Mouse (Mus musculus) Muller cell, postnatal 12 days (primary cell): ENCODE results near the gene Zdhhc22.

Experiments used
- DNase-seq: peaks from one replicate; pipeline ENCODE4 v3.0.0-alpha.2; 2015; ENCODE audit errors: inconsistent ontology term

The Zdhhc22 gene

DNA sequence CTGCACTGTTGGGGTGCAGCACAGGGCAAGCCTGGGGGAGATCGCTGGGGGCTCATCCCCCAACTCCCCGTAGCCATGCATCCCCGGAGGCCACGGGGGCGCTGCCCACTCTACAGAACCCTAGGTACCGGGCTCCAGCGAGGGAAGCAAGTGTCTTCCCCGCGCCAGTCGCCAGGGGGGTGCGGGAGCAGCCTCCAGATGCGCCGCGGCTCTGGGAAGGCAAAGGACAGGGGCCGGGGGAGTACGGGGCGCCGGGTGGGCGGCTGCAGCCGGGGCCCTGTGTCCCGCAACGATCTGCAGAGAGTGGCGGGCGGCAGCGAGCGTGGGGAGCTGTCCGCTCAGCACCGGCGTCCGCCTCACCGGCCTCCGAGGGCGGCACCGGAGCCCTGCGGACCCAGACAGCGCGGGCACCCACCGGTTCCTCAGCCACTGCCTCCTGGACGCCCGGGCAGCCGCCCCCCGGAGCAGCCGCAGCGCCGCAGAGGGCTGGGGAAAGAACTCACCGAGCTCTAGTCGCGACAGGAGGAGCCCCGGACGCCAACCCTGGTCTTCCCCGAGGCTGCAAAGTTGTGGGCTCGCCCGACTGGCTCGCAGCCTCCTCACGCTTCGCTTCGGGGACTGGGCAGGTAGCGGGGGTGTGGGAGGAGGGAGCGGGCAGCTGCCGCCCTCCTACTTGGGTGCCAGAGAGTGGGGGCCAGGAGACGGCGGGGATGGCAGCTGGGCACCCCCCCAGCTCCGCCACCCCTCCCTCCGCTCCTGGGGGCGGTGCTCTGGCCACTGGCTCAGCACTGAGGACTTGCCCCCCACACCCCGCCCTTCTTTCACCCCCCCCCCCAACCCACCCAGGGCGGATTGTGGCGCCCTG, at the start of gene Zdhhc22:
Gene Zdhhc22, minus strand, starts transcription at position 541 of the 865 bp plus-strand sequence.
- peak; percentile 66 for DNase-seq

DNA sequence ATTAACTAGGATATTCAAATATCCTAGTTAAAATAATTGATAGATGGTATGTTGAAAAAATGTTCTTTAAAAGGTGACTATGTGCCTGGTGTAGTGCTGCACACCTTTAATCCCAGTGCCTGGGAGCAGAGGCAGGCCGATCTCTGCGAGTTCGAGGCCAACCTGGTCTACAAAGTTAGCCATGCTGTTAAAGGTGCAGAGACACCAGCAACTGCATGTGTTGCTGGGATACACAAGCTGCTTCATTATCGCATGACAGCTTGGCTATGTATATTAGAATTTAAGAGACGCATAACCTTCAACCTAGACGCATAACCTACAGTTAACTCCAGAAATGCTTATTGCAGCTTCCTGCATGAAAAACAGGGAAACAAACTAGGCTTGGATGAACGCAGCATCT, 46.4 kb upstream of the Zdhhc22 start:
- DNase-seq = no peak

DNA sequence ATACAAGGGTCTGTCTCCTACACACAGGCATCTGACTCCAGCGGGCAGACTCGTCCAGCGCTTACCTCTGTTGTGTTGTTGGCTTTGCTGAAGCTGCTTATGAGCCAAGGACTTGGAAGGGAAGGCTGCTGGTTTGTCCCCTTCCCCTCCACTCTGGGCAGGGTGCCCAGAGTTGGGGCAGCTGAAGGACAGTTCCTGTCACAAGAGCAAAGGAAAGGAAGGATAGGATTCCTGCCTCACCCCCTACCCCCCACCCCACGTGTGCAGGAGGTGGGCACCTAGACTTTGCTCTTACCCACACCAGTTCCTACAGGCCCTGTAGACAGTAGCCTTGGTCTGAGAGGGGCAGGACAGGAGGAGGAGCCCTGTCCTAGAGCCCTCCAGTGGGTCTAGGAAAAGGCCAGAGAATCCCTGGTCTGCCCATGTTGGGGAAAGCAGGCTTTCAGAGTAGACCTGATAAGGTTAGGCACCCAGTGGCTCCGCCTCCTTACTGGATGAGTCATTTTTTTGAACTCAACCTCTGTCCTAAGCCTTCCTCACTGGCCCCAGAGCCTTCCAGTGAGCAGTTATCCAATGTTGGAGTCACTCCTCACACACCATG, 41.0 kb upstream of the Zdhhc22 start:
- no peak for DNase-seq

DNA sequence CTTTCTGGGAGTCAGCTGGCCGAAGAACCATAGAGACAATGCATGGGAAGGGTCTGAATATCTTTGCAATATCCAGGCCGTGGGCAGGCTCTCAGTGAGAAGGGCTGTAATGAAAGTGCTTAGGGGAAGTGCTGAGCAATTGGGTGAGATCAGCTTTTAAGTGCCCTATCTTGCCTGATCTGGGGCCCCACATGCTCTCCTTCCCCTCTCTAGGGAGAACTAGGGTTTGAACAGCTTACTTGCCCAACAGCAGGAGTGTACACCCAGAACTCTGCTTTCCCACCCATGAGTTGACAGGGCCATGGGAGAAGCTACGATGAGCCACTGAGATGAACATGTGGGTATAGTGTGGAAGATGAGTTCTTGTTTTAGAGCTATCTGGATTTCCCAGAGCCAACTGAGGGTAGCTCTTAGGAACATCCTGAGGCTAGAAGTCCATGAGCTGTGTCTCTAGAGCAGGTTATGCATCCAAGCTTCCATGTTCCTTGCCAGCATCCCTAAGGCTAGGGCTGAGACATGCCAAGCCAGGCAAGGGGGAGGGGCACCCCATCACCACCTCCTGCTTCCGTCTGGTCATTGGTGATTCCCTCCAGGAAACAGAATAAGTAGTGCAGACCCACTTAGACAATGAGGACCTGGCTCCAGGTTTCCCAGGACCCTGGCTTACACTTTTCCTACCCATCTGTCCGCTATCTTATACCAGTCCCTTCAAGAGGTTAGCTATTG, 39.2 kb upstream of the Zdhhc22 start:
- no peak for DNase-seq

DNA sequence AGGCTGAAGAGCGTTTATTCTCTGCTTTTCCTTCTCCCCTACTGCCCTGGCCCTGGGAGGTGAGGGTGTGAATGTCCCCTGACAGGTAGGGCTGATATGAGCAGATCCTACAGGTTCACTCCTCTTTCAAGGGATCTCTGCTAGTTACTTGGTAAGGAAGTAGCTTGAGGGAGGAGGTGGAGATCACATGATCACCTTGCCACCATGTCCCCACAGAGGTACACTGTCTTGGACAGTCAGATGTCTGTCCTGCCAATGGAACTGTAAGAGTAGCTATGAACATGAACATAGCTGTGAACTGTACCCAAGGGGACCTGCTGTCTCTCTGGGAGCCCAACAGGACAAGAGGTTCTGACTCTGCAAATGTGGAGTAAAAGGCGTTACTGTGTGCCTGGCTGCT, 37.8 kb upstream of the Zdhhc22 start:
- no peak for DNase-seq

DNA sequence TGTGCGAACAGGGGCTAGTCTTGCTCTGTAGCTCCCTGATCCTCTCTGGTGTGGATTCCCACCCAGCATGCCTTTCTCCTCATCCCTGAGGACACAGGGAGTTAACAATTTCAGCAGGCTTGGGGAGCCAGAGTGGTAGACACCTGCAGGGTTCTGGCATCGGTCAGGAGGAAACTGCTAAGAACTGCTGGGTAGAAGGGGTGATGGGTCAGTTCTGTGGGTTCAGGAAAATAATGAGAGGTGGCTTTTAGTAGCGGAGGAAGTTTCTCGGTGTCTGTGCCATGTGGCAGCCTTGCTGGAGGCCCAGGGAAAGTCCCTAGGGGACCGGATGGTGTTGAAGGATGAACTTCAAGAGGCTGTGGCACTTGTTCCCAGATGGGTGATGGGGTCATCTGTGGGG, 37.2 kb upstream of the Zdhhc22 start:
- DNase-seq = no peak

DNA sequence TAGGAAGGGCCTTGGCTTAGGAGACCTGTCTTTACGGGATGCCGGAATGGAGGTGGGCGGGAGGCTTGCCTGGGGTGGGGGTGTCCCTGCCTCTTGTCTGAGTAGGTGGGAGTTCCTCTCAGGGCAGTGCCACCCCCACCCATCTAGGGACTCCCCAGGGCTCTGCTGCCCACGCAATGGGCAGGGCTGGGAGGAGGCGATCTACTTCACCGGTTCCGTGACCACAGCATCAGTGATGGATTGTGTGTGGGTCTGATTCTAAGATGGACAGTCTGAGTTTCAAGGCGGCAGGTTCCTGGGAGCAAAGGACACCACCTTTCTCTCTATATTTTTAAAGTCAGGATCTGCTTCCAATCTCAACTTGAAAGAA, 36.6 kb upstream of the Zdhhc22 start:
- no peak for DNase-seq

DNA sequence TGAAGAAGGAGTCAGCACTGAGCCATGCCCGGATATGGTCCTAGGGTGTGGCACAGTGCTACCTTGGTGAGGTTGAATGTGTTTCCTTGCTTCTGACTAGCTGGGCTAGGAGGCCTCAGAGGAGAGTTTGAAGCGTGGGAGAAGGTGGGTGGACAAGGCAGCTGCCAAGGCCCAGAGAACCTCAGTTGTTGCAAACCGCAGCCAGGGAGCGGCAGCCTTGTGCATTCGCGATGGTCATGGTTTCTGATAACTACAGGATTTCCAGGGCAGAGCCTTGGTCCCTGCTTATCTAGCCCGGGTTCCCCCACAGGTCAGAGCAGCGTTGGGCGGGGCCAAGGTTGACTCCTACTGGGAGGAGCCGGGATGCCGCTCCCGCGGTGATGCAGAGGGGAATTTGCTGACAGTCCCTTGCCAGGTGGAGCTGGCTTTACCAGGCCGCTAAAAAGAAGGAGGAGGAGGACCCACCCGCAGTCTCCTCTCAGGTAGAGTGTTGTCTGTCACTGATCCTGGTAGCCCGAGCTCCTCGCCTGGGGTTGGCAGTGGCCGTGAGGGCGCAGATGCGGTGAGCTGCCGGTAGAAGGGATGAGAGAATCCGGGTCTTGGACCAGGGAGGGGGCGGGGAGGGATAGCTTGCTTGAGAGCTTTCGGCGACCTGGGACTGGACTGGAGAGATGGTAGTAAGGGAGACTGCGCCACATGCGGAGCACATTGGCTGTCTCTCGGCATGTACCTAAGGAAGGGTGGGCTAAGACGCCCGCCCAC, 36.1 kb upstream of the Zdhhc22 start:
- peak; percentile 23 for DNase-seq

DNA sequence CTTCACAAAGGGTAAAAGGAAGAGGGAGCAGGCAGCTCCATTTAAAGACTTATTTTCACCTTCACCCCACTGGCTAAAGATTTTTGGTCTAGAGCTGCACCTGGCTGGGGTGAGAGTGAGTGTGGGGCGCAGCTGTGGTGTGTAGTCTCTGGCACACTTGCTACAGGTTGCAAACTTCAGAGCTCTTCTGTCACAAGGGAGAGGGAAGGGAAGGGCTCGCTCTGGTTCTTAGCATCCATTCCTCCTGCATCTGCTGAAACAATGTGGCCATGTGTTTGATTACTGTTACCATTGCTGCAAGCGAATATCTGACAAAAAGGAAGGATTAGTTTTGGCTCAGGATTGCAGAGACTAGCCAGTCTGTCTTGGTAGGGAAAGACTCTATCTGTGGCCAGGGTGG, 33.2 kb upstream of the Zdhhc22 start:
- DNase-seq = no peak

DNA sequence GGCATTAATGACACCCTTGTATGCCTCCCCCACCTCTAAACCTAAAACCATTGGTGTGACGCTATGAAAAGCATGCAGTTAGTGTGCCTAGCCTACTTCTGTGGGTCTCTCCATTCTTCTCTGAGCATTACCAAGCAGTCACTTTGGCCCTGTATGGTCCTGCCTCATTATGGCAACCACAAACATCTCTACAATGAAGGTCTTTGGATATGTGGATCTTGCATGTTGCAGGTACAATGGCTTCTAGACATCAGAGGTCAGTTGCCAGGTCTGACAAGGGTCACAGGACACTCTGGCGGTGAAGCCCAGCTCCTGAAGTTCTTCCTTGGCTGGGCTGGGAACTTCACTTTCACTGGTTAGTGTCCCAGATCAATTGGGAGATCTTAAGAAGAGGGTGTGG, 31.8 kb upstream of the Zdhhc22 start:
- DNase-seq = no peak

DNA sequence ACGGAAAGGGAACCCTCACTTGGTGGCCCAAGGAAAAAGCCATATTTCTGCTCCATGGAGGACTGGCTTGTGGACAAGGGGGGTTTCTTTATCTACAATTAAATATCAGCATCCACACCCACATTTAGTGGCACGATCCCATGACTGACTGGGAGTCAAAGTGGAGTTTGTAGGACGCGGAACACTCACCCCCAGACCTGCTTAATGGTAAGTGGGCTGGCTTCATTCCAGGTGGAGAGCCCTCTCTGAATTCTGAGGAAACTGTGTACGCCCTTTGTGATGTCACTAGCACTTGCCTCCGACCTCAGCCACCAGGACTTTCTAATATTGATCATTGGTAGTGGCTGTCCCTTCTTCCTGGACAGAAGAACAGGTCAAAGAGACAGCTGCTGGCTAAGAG, 30.8 kb upstream of the Zdhhc22 start, which contains the start of gene Tmem63c:
Gene Tmem63c, plus strand, starts transcription at position 301 of the 400 bp plus-strand sequence.
- DNase-seq = no peak

DNA sequence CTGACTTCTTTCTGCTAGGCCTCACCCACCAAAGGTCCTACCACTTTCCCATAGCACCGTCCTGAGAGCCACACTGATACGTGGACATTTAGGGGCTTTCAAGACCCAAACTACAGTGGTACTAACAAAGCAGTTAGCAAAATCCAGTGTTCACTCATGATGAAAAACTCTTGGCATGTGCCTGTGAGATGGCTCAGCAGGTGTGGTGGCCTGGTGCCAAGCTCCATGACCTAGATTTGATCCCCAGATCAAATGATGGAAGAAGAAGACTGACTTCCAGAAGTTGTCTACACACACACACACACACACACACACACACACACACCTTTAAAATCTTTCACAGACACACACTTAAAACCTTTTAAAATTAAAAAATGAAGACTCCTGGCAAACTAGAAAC, 28.5 kb upstream of the Zdhhc22 start:
- no peak for DNase-seq

DNA sequence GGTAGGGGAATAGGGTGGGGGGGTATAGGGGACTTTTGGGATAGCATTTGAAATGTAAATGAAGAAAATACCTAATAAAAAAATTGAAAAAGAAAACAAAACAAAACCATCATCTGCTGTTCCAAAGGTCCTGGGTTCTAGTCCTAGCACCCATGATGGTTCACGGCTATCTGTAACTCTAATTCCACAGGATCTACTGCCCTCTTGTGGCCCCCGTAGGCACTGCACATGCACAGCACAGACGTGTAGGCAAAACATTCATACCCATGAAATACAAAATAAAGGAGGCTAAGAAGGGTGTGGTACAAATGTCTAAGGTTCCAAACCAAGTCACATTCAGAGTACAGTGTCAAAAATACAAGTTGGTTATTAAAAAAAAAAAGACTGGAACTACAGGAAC, 26.8 kb upstream of the Zdhhc22 start:
- no peak for DNase-seq

DNA sequence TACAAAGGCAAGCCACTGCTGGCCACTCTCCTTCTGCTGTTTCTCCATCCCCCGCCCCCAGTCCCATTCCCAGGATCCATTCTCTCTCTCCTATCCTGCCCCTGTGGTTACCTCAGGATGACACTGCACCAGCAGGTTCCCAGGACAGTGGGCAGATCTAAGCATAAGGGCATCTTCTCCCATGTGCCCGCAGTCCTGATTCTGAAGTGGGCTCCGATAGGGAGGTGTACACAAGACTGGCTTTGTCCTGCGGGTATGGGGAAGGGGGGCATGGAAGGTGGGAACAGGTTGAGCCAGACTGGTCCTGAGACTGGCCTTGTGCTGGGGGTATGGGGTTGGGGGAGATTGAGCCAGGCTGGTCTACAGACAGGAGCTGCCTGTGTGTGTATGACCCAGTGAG, 14.4 kb upstream of the Zdhhc22 start:
- no peak for DNase-seq

DNA sequence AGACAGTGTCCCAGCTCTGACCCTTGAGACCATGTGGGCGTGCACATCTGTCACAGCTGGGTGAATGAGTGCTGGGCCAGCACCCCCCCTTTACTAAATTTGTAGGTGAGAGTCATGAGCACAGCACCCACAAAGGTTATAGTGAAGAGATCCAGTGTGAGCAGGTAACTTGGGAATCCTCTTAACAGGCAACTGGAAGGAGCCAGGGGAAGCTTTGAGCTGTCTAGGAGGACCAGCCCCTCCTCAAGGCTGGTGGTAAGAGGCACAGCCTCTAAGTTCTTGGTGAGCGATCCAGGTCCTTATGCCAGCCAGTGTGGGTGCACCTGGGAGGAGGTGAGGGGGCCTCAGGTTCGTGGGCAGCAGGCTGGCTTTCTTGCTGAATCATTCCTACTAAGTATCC, 13.4 kb upstream of the Zdhhc22 start:
- no peak for DNase-seq

DNA sequence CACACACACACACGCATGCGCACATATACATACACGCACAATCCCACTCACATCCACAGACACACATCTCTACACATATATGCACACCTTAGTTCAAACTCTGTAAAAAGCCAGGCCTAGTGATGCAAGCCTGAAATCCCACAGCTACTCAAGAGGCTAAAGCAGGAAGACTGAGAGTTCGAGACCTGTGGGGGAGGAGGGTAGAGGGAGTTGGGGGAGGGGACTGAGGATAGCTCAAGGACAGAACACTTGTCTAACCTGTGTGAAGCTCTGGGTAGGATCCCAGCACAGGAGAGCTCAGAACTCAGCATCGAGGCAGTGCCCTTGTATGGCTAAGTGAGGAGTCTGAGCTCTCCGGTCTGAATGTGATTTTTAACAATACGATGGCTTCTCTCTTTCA, 12.6 kb upstream of the Zdhhc22 start:
- DNase-seq = no peak

DNA sequence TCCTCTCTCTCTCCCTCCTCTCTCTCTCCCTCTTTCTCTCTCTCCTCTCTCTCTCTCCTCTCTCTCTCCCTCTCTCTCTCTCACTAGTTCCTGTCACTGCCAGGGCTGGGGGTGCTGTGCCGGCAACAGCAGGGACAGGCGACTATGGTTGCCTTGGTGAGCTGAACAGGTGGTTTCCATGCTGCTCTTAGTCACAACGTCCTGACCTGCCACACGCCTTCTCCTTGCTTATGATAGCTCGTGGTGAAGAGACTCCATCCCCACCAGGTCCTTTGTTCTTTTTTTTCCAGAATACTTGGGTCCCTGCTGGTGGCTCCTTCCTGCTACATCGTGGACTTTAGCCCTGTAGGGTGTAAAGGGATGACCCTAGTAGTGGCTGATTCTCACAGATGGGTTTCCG, 12.0 kb upstream of the Zdhhc22 start:
- no peak for DNase-seq

DNA sequence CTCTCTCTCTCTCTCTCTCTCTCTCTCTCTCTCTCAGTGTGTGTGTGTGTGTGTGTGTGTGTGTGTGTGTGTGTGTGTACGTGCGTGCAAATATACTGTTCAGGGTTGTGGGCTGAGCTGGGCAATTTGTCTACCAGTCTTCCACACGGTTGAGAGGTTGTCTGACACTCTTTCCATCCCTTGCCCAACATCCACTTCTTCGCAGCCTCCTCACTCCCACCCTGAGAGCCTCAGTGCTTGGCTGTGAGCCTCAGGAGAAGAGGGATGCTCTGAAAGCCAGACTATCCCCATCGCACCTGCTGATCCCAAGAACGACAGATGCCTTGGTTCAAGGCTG, 10.6 kb upstream of the Zdhhc22 start:
- peak; percentile 23 for DNase-seq

DNA sequence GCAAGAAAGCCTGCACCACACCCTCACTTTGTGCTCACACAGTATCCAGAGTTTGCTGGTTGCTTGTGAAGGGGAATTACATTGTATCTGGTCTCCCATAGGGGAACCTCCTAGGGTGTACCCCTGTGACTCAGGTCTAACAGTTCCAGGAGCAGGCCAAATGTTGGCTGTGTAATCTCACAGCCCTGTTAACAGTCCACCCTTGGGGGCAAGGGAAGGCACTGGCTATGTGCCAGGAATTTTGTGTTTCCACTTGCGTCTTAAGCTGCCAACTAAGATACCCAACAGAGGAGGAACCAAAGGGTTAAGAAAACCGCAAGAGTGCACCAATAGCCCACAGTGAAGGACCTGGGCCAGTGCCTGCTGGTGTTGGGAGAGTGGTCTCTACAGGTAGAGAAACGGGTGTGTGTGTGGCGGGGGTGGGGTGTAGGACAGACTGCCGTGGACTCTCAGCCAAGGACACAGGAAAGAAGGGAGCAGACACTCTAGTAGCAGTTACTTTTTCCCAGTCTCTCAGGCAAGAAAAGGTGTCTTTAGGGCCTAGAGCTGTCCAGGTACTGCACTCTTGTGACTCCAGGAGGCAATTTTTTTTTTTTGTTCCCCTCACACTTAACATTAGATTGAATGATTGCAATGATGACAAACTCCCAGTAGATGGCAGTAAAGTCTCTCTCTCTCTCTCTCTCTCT, 10.1 kb upstream of the Zdhhc22 start:
- DNase-seq = peak; percentile 14

DNA sequence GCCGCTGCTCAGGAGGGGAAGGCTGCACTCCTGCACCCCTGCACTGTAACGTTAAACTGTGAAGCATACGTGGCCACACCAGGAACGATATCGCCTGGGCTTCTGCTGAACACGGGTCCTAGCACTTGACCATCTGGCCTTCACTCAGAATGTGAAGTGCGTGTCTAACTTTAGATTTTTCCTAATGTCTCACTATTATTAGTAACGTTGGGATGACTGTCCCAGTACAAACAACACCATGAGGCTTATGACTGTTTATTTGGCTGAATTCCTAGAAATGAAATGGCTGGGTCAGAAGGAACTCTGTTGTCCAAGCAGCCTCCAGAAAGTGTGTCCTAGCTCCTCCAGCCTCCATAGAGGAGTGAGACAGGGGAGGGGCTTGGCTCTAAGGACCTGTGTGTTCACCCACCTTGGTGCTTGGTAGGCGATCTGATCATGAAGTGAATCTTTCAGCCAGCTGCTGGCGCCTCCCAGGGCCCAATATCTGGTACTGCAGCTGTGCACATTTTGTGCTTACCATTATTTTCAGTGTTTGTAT, 9.1 kb upstream of the Zdhhc22 start:
- no peak for DNase-seq

DNA sequence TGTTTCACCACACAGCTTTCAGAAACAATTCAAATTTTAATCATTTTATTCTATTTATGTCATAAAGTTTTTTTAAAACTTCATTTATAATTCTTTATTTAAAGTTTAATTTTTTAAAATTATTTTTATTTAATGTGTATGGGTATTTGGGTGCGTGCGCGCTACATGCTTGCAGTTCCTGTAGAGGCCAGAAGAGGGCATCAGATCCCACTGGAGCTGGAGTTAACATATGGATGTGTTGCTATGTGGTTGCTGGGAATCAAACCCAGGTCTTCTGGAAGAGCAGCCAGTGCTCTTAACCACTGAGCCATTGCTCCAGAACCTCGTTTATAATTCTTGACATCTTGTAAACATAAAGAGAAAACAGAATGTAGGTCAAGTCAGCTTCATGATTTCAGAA, 8.5 kb upstream of the Zdhhc22 start:
- DNase-seq = no peak
